Mouse (Mus musculus) yolk sac, embryonic 10.5 days (tissue): ENCODE data around the gene Polrmt.
"Not testable (repeated sequence)": the region's sequence is repeated elsewhere in the genome, so short reads cannot be mapped to it uniquely, and the experiment has no call there.

Source experiments
- DNase-seq: peaks from one replicate; pipeline ENCODE4 v3.0.0-alpha.2; 2017; ENCODE audit warnings: low spot score

Gene Polrmt

GRCm38 (mm10) chr10:79709307-79709706, 37.1 kb downstream of the Polrmt start:
- DNase-seq = no peak

- DNase-seq = no peak
These were observed 37.7 kb downstream of the Polrmt start for GRCm38 (mm10) chr10:79708668-79709067.

DNA sequence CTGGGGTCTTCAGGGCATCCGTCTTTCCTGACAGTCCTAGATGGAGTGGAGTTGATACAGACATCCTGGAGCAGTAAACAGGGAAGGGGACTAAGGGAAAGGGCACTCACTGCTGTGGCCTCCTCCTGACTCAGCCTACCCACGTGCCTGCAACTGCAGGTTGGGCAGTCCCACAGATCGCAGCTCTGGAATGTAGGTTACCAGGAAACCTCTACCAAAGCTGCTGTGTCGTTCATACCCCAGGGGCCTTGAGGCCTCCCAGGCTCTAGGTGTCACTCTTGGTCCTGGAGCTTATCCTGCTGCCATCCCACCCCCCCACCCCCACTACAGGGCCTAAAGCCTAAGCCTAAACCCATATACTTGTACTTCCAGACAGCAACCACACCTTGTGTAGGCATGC, 38.6 kb downstream of the Polrmt start:
- no peak for DNase-seq

DNA sequence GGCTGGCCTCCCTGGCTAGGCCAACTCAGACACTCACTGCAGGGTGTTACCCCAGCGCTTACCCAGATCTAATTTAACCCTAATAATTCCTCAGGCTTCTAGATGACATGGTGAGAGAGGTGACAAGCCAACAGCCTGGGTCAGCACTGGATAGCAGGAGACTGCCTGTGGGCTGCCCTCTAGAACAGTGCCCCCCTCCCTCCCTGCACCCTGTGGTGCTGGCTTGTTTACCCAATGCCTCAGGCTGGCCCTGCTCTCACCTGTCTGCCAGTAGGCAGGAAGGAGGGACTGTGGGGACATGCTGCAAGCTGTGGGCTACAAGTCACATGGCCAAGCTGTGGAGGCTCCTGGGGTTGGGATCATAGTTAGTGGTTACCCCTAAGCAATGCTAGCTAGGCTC, 39.2 kb downstream of the Polrmt start:
- DNase-seq = no peak

- no peak for DNase-seq
These were observed 39.8 kb downstream of the Polrmt start for GRCm38 (mm10) chr10:79706406-79707094.

DNA sequence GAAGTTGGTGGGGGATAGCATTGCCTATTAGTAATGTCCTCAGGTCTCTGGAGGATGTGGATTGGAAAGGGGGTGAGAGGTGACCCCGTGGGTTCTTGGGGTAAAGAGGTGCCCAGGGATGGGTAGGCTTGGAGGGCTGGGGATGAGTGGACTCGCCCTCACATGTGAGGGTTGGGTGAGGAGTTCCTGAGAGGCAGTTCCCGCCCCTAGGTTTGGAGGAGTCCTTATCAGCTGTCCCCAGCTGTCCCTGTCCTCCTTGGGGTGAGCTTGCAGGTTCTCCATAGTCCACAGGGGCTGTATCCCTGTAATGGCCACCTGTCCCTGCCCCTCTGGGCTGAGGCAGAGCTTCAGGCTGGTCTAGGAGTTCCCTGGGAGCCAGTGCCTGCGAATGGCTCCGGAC, 40.4 kb downstream of the Polrmt start:
- no peak for DNase-seq

GRCm38 (mm10) chr10:79704970-79705360, 41.4 kb downstream of the Polrmt start:
- no peak for DNase-seq

- peak; percentile 97 for DNase-seq
These were observed 42.1 kb downstream of the Polrmt start, which contains the start of gene Bsg for GRCm38 (mm10) chr10:79704065-79704969. Bsg (plus strand) TSS chr10:79704491.

- no peak for DNase-seq
These were observed 42.8 kb downstream of the Polrmt start for GRCm38 (mm10) chr10:79703541-79703940.

DNA sequence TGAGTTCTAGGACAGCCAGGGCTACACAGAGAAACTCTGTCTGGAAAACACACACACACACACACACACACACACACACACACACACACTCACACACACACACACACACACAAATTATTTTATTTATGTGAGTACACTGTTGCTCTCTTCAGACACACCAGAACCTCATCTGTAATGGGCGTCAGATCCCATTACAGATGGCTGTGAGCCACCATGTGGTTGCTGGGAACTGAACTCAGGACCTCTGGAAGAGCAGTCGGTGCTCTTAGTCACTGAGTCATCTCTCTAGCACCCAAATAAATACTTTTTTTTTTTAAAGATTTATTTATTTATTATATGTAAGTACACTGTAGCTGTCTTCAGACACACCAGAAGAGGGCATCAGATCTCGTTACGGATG, 43.4 kb downstream of the Polrmt start:
- not testable (repeated sequence) for DNase-seq

DNA sequence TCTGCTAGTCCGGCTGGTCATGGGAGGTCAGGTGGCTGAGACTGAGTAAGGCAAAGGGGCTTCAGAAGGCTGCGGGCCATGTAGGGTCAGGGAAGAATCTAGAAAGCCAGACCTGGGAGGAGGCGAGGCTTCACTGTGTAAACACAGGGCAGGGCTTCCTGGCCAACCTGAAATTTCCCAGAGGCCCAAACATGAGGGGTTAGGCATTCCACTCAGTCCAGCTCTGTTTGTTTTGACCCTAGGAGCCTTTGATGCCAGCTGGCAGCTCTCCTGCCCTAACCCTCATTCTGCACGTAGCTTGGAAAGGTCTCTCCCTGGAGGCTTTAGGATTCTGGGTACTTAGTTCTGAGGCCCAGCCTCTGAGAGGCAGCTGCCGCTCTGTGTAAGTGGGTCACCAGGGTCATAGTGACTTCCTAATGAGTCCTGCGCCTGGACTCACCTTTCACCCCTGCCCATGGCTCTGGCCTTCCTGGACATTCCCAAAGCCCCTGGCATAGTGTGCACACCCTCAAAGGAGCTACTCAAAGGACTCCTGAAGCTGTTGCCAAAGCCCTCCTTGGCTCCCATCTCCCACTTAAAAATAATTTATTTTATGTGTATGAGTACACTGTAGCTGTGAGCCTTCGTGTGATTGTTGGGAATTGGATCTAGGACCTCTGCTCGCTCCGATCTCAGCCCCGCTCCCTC, 44.8 kb downstream of the Polrmt start:
- DNase-seq = peak; percentile 75

DNA sequence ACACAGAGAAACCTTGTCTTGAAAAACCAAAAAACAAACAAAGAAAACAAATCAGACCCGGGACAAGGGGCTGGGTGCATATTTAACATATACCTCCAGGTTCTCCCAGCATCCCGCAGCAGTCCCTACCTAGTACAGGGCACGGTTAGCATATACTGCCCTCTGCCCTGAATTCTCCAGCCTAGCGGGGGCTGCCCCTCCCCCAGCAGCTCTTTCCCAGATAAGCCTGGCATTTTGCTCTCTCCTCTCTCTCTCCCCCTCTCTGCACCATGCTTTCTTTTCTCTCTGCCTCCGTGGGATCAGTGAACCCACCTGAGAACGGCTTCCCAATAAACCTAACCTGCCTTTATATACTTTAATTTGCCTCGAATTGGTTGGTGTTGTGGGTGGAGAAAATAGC, 45.7 kb downstream of the Polrmt start:
- no peak for DNase-seq

GRCm38 (mm10) chr10:79698459-79698858, 47.9 kb downstream of the Polrmt start:
- no peak for DNase-seq

- no peak for DNase-seq
These were observed 48.5 kb downstream of the Polrmt start for GRCm38 (mm10) chr10:79697916-79698315.

- peak; percentile 56 for DNase-seq
These were observed 50.2 kb downstream of the Polrmt start for GRCm38 (mm10) chr10:79696129-79696651.

- DNase-seq = peak; percentile 55
These were observed 50.9 kb downstream of the Polrmt start for GRCm38 (mm10) chr10:79695231-79696128.

DNA sequence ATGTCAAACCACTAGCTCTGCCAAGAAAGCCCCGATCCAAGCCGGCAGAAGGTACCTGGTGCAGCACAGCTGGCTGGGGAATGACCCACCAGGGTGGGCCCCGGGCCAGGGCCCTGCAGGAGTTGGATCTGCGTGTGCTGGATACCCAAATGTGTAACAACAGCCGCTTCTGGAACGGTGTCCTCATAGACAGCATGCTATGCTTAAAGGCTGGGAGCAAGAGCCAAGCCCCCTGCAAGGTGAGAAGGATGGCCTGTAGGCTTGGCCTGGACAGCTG, 52.1 kb downstream of the Polrmt start:
- no peak for DNase-seq

DNA sequence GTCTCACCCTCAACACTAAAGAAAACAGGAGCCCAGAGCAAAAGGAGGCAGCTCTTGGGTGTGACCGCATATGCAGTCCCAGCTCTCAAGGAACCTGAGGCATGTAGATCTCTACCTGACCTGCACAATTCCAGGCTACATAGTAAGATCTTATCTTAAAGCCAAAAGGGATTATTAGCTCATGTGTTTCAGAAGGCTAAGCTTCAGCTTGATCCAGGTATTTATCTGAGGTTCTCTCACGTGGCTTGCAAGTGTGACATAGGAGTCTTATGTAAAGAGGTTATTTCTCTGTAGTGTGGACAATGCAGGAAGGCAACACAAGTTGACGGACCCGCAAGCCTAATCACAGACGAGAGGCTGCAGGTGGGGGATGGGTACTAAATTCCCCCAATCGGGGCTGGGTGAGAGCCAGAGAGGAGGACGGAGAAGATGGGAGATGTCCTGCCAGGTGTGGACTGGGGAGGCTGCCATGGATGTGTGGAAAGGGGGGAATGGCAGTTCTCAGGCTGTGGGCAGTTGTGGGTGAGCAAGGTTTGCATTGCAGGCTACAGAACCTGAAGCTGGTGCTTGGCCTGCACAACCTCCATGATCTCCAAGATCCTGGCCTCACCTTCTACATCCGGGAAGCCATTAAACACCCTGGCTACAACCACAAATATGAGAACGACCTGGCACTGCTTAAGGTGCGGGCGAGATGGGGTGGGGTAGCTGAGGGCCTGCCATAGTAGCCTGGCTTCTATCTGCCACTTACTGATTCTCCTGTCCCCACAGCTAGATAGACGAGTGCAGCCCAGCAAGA, 52.6 kb downstream of the Polrmt start:
- no peak for DNase-seq

- no peak for DNase-seq
These were observed 54.3 kb downstream of the Polrmt start for GRCm38 (mm10) chr10:79691986-79692548.

DNA sequence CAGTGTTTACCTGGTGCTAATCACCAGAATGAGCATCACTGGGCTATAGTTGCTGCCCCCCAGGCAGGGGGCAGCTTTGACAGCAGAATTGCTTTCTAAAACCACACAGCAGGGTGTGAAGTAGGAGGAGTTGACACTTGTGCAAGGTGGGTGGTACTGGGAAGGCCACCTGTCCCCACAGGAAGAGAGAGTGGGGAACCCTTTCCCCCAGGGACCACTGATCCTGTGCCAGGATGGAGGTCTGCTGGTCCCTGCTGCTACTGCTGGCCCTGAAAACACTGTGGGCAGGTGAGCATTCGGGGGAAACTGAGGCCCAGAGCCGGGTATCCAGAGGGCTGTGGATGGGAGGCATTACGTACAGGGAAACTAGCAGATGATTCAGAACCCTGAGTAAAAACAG, 57.2 kb downstream of the Polrmt start:
- DNase-seq = no peak
